Mouse (Mus musculus) CD8-positive naive resting alpha-beta T cell, adult 57 days (primary cell): ENCODE results near the gene Cass4. TPM values are rescaled to one million over a fixed set of nuclear protein-coding genes. Genes with fewer than 3 reads are reported as not detected.

Experiments
- total RNA-seq: library from RNA; stranded (reverse); gene quantifications from one replicate; pipeline ENCODE4 v1.2.4, GENCODE M21; 2023

Cass4 gene
- total RNA-seq = 0.61 TPM

GRCm38 (mm10) chr2:172393391-172394051 is at the start of gene Cass4:
TSS of gene Cass4 (plus strand) at chr2:172393794.

DNA sequence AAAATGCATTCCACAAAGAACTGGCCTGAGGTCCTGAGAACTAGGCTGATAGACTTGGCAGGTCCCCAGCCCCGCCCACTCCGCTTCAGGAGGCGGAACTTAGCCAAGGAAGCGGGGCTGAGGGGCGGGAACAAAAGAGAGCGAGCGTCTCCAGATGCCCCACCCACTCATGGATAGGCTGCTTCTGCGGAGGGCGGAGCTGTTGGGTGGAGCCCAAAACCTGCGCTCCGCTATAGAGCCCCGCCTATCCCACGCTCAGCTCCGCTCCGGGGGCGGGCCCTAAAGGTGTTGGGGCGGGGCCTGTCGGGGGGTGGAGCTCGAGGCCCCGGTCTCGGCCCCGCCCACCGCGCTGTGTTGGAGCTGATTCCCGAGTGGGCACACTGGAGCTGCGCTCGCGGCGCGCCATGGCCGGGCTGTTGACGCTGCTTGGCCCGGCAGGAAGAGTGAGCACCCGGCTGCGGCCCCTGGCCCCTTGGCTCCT is 48.3 kb upstream of the Cass4 start, which contains the start of gene Fam210b:
TSS of gene Fam210b (plus strand) at position 308 of the 481 bp plus-strand sequence.

GRCm38 (mm10) chr2:172370411-172371223 is 23.0 kb upstream of the Cass4 start, which contains the start of the genes Aurka and Cstf1:
TSS of gene Aurka (minus strand) at chr2:172370535.
TSS of gene Cstf1 (plus strand) at chr2:172370681.

DNA sequence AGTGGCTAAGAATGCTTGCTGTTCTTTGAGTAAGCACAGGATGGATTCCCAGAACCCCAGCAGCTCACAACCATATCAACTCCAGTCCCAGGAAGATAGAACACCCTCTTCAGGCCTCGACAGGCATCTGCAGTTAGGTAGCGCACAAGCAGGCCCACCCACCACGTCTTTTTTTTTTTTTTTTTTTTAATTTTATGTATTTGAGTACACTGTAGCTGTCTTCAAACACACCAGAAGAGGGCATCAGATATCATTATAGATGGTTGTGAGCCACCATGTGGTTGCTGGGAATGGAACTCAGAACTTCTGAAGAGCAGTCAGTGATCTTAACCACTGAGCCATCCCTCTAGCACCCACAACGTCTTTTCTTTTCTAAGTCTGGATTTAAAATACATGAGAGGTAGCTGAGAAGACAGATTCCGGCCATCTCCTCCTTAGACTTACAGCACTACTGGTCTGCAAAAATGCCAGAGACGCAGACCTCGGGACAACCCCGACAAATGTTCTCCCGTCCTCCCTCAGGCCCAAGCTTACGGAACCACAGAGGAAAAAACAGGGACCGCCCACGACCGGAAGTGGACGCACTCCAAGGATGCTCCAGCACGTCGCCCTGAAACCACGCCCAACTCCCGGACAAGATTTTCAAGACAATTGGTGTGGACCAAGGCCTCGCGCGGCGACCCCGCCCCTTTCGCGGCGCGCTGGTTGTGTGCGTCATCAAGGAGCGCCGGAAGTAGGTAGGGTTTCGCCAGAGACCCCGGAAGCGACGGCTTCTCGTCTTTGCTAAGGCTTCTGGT is 46.4 kb downstream of the Cass4 start, which contains the start of gene Rtf2:
TSS of gene Rtf2 (plus strand) at position 714 of the 797 bp plus-strand sequence.

DNA sequence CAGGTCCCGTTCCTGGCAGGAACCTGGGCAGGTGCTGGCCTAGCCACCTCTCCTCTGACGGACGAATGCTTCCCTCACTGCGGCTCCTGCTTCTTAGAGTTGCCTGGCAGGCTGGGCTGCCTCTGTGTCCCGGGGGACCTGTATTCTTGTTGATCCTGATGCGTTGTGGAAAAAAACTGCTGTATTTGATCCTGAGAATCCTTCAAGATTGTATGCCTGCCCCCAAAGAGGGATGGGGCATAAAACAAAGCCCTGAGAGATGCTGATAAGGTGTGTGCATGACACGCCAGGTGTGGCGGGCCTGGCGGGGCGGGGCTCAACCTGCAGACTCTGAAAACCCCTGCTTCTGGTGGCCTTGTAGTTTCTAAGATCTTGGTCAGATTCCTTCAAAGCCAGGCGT is 64.9 kb downstream of the Cass4 start, which contains the start of gene Gcnt7:
TSS of gene Gcnt7 (minus strand) at position 101 of the 400 bp plus-strand sequence.

GRCm38 (mm10) chr2:172472318-172472717 is 78.7 kb downstream of the Cass4 start, which contains the start of gene Fam209:
TSS of gene Fam209 (plus strand) at chr2:172472520.

Other genes starting within 250 kb of the Cass4 start
- gene Mc3r, start 145.3 kb upstream of the Cass4 start, total RNA-seq = not detected
- 9.4 TPM for gene Fam210b, start 48.2 kb upstream of the Cass4 start, total RNA-seq
- 5.6 TPM for gene Aurka, start 23.3 kb upstream of the Cass4 start, total RNA-seq
- gene Cstf1, start 23.1 kb upstream of the Cass4 start, total RNA-seq = 36.5 TPM
- 73.7 TPM for gene Rtf2, start 46.8 kb downstream of the Cass4 start, total RNA-seq
- gene Gcnt7, start 64.8 kb downstream of the Cass4 start, total RNA-seq = not detected
- gene Fam209, start 78.7 kb downstream of the Cass4 start, total RNA-seq = 7.2 TPM
- not detected for gene Tfap2c, start 155.8 kb downstream of the Cass4 start, total RNA-seq